ENCODE assay signal across 12 mouse cellular contexts in genomic region chr13:95956327-95956781, GRCm38 (mm10).
DNase-seq lines count a peak whose midpoint lies in the region; ATAC-seq lines count a peak whose summit lies in the region.
"Had no signal": no experiment of that assay in that cellular context is flagged by ENCODE, and none has a peak within 500 bp of the region (broad histone marks: within the 10 kb centered on the region; RNA-seq: fewer than 3 reads in every experiment).

No protein-coding gene starts in this region.

- ATAC-seq in common myeloid progenitor, adult 5-6 weeks (replicated peaks; ENCODE audit: low read depth, poor library complexity, severe bottlenecking) = peak; percentile 17
- no peak for ATAC-seq in erythroblast, adult 5-6 weeks (replicated peaks; ENCODE audit: low FRiP score, poor library complexity, severe bottlenecking)
- ATAC-seq: forebrain, postnatal 0 days; intestine, embryonic 16.5 days had no signal

- DNase-seq in heart, adult 11 months = peak; percentile 76
- no peak for DNase-seq in heart, adult 8-10 months (ENCODE audit: low spot score)
- DNase-seq in naive thymus-derived CD4-positive, alpha-beta T cell, adult 2 months (ENCODE audit: low read depth) = peak; percentile 85
- peak; percentile 49 to 53 for DNase-seq in thymus, postnatal 36 days
- no peak for DNase-seq in right cerebral cortex, postnatal 10 days (ENCODE audit: low spot score in 2 of 2)
- no peak for DNase-seq in ovary, adult 18-20 months (ENCODE audit: low spot score)
- DNase-seq: cerebellum, adult 2 months; forebrain, postnatal 0 days; layer of hippocampus, adult 9-11 months had no signal

Comparison
In these comparisons a context has a peak if more than half of its experiments do, and no peak if none do; other contexts are left out.
1. DNase-seq: peak in heart, adult 11 months (single experiment), naive thymus-derived CD4-positive, alpha-beta T cell, adult 2 months (single experiment) and thymus, postnatal 36 days (2 of 2); none in heart, adult 8-10 months (single experiment), right cerebral cortex, postnatal 10 days (0 of 2) and ovary, adult 18-20 months (single experiment).